Mouse (Mus musculus): ENCODE results near the gene Fat1.

Fat1 gene

DNA sequence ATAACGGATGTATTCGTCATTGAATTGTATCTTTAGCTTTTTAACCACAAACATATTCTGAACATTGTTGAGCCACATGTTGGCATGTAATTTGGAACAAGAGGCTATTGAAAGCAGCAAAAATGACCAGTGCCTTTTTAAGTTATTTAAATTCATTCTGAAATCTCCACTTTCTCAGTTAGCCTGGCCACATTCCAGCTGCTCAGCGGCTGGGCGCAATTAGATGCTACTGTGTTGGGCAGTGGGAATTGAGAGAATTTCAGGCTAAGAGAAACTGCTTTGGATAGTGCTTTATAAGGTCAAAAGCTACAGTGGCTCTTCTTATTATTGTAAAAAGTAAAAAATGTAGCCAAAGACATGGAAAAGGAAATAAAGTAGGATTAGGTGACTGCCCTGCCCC, 67.4 kb downstream of the Fat1 start:
- DNase-seq (ENCODE audit: low read depth, low spot score), result no peak

DNA sequence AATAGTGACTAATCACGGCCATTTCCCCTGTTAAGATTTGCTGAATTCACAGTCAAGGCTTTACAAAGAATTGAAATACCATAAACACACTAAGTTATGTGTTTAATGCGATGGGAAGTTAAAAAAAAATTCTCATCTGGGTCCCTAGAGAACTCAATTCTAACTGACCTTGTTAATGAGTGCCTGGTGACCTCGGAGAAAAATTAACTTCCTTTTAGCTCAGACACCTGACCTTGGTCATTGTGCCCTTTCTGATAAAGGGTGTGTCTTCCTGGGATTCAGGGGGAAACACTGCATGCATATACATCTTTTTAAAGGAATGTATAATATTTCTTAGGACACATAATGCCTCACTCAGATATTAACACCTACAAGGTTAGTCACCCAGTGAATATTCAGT, 68.8 kb downstream of the Fat1 start:
- DNase-seq (ENCODE audit: low read depth, low spot score), result no peak

DNA sequence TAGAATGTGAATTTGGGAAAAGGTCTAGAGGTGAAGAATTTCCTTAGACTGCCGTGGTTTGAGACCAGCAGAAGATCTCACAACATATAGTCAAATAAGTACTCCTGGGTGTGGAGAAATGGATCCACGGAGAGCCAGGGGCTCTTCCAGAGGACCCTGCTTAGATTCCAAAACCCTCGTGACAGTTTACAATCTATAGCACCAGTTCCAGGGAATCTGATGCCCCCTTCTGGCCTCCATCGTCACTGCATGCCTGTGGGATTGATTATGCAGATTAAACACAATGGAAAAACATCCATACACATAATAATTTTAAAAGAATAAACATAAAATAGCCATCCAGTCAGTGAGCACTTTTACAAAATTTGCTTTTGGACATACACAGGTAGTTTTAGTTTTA, 75.4 kb downstream of the Fat1 start:
- DNase-seq (ENCODE audit: low read depth, low spot score), result no peak

DNA sequence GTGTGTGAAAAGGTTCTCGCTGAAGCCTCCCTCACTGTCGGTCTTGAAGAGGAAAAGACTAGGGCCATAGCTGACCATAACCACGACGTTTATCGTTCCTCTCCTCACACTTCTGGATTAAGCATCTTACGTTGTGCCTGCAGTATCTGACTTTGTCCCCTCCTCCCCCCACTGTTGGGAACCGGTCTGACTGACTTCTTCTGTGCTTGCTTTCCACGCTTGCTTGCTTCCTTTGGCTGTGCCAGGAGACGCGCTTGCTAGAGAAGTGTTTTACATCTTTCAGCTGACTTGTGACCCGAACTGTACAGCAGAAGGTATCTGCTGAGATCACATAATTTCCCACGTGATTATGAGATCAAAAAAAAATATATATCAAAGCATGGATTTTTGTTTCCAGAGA, 76.5 kb downstream of the Fat1 start:
- DNase-seq (ENCODE audit: low read depth, low spot score), result no peak

DNA sequence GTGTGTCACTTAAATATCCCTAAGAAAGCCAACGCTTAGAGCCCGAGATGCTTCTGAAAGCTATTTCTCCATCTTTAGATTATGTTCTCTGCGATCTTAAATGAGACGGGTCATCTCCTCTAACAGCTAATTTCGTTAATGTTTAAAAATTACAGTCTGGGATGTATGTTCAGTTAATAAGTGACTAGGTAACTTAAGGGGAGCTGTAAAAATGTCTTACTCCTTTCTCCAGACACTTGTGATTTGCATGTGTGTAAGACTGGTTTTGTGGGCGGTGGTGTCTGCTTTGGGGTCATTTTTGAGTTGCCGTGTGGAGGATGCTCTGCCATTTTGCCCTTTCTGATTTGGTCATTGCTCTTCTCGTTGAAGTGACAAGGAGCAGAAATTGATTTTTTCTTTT, 78.6 kb downstream of the Fat1 start:
- no peak for DNase-seq (ENCODE audit: low read depth, low spot score)

DNA sequence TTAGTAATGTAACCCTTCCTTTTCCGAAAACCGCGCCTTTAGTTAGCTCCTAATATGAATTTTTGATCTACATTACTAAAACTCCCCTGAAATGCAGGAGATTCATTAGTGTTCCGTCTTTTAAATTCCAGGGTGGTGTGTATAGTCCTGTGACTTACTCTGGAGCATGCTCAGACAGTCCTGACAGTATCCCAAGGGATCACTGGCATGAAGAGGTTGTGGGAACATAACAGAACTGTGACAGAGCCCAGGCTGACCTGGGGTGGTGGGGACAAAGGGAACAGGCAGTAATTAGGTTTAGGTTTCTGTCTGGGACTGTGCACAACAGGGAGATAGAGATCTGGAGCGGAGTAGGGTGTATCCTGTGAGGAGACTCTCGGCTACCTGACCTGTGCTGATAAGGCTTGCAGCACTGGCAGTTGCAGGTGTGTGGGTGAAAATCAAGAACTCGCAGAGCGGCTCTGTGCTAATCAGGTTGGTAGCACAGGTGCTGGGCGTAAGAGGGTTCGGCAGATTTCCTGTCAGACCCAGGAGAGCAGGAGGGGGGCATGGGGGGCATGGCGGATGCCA, 79.3 kb downstream of the Fat1 start:
- DNase-seq (ENCODE audit: low read depth, low spot score), result no peak

DNA sequence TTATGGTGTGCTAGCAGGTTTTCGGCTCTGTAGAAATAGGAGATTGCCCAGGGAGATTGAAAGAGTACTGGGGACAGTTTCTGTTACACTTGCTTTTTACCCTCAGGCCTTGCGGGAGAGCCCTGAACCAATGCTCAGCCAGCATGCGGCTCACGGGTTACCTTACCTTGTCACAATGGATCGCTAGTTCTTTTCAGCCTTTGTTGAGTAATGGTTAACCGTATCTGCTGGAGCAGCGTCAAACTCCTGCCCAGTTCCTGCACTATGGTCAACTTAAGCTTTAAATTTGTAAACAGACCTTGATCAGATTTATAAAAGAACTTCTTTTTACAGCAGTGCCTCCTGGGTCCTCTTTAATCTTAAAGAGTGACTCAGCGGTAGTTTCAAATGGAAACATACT, 80.6 kb downstream of the Fat1 start:
- no peak for DNase-seq (ENCODE audit: low read depth, low spot score)

DNA sequence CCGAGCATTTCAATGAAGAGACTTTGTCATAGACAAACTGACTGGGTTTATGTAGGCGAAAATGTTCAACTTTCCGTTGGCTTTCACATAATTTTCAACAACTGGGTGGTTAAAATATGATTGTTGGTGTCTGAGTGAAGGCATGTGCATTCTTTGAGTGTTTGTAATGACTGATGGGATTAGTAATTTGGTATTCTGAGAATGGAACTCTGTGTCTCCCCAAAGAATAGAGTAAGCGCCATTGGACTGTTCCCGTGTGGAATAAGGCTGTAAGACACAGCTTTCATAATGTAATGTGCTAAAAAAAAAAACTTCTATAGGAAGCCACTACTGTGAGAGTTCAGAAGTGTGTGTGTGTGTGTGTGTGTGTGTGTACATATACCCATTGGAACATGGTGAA, 84.0 kb downstream of the Fat1 start:
- no peak for DNase-seq (ENCODE audit: low read depth, low spot score)

DNA sequence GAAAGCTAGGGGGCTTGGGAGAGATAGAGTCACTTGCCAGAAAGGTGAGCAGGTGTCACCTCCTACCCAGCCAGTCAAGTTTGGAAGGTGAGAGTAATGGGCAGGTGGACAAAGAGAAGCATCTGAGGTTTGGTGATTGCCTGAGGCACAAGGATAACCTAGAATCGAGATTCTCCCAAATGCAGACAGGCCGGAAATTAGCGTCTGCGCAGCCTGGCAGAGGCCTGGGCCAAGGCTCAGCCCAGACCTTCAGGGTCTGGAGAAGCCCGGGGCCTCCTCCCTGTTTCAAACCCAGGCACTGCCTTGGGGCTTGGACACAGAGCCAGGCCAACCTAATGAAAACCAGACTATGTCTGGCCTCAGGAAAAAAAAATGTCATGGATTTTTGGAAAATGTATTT, 85.9 kb downstream of the Fat1 start:
- DNase-seq (ENCODE audit: low read depth, low spot score), result no peak

DNA sequence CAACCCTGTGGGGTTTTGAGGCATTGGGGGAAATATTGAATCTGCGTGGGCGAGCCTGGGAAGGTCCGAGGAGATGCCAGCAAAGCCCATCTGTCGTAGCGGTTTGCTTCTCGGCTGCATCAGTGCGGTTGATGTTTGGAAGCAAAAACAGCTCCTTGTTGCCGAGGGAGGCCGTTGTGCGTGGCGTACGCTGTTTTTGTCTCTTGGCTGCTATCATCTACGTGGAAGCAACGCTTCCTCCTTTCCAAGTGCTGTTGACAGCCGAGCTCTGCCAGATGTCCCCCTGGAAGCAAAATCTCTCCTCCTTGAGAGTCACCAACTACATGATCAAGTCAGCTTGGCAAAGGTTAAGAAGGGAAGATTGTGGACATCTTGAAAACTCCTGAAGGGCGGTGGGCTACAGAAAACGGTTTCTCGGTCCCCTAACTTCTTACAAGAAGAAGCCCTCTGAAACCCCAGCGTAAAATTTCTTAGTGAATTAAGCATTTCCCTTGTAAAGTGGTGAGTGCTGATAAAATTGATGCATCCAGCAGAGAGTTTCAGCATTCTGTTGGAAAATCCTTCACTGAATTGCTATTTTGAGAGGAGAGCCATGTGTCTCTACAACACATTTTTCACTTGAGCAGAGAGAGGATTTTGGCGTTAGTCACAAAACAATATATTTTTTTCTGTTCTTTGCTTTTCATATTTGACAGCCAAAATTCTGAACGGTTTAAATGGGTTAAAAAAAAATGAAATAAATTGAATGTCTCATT, 86.8 kb downstream of the Fat1 start:
- DNase-seq (ENCODE audit: low read depth, low spot score), result no peak

DNA sequence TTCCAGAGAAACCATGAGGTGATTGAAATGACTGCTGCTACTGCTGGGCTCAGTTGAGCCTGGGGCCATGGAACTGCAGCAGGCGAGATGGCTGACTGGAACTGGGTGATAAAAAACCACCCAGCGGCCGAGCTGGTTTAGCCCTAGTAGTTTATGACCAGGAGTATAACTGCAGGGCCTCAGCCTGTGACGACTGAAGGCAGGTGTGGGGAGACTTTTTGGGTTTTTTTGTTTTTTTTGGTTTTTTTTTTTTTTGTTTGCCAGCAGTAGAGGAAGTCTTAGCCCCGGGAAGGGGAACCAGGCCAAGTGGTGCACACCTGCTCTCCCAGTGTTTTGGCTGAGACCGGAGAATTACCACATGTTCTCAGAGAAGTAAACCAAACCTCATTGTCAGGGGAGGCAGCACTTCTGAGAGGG, 92.8 kb downstream of the Fat1 start:
- DNase-seq (ENCODE audit: low read depth, low spot score), result peak; percentile 63

DNA sequence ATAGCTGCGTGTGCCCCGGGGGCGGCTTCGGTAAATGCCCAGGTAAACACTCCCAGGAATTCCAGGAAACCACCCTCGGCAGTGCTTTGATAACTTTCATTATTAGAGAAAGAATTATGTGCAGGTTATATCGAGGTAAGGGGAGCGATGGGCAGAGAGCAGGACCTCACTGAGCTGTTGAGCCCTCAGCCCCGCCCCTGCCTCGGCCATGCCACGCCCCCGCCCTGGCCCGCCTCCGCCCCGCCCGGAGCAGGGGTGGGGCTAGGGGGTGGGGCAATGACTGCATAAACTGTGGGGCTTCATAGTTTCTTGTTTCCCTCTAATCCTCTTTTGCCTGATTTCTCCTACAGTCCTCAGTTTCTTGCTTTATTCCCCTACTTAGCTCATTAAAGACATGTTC, 103.1 kb downstream of the Fat1 start:
- no peak for DNase-seq (ENCODE audit: low read depth, low spot score)

DNA sequence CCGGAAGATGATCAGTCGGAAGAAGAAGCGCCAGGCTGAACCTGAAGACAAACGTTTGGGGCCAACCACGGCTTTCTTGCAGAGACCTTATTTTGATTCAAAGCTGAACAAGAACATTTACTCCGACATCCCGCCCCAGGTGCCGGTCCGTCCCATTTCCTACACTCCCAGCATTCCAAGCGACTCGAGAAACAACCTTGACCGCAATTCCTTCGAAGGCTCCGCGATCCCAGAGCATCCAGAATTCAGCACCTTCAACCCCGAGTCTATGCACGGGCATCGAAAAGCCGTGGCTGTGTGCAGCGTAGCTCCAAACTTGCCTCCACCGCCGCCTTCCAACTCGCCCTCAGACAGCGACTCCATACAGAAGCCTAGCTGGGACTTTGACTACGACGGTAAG, 108.9 kb downstream of the Fat1 start:
- no peak for DNase-seq (ENCODE audit: low read depth, low spot score)

DNA sequence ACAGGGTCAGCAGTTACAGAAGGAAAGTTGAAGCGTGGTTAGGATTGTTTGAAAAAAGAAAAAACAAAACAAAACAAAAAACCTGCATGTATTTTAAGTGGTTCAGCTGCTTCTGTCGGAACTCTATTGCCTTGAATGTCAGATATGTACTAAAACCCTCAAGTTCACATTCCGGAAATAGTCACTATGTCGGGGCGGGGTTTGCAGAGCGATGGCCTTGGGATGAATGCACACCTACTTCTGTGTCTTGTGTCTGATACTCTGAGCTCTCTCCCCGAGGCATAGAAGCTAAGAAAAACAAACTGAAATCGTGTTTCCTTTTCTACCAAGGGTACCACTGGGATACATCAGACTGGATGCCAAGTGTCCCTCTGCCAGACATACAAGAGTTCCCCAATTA, 115.2 kb downstream of the Fat1 start:
- no peak for DNase-seq (ENCODE audit: low read depth, low spot score)

DNA sequence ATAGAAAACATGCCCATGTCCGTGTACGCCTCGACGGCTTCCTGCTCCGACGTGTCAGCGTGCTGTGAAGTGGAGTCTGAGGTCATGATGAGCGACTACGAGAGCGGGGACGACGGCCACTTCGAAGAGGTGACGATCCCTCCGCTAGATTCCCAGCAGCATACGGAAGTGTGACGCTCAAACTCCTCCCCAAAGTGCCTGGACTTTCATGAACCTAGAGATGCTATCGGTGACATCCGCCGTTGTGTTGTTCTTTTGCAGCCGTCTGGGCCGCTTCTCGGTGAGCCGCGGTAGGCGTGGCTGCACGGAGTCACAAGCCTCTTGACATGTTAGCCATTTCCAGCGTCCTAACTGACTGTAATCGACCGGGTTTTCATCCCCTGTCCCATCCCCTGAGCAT, 116.0 kb downstream of the Fat1 start:
- no peak for DNase-seq (ENCODE audit: low read depth, low spot score)

DNA sequence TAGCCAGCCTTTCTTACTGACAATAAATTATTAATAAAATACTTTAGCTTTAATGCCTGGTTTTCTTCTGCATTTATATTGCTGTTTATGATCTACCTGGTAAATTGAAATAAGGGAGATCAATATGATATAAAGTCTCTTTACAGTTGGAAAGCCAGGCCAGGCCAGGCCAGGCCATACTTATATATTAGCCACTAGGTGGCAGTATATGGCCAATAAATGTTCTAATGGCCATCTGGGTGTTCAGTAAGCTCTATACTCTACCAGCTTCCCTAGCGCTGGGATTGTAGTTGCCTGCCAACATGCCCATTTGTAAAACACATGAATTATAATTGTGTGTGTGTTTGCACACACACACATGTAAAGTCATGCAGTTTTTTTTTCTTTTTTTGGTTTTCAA, 117.0 kb downstream of the Fat1 start:
- peak; percentile 24 for DNase-seq (ENCODE audit: low read depth, low spot score)

DNA sequence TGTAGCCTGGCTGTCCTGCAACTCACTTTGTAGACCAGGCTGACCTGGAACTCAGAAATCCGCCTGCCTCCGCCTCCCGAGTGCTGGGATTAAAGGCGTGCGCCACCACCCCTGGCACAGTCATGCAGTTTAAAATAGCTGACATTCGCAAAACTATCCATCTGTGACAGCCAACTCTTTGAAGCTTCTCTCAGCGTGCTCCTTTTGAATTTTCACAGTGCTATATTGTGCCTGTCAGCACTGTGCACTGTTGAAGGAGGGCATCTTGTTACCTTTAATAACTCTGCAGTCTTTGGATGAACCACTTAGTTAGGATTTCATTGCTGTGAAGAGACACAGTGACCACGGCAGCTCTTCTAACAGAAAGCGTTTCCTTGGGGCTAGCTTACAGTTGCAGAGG, 117.4 kb downstream of the Fat1 start:
- no peak for DNase-seq (ENCODE audit: low read depth, low spot score)

DNA sequence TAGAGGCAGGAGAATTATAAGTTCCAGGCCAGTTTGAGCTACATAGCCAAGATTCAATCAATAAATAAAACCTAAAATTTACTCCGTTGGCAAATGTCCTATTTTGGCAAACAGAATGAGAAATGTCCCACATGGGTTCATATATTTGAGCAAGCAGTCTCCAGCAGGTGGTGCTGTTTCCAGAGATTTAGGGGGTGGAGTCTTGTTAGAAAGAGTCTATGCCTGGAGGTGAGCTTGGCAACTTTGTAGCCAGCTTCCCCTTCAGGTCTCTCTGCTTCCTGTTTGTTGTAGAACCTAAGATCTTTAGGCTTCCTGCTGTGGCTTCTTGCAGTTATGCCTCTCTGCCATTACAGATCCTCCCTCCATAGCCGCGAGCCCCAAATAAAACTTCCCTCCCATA, 120.3 kb downstream of the Fat1 start:
- DNase-seq (ENCODE audit: low read depth, low spot score), result no peak

DNA sequence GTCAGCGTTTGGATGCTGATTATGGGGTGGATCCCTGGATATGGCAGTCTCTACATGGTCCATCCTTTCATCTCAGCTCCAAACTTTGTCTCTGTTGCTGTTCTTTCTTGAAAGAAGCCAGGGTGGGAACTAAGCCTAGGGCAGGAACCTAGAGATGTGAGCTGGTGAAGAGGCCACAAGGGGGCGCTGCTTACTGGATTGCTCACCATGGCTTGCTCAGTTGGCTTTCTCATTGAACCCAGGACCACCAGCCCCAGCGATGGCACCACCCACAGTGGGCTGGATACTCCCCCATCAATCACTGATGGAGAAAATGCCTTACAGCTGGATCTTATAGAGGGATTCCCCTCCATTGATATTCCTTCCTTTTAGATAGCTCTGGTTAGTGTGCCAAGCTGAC, 121.6 kb downstream of the Fat1 start:
- DNase-seq (ENCODE audit: low read depth, low spot score), result no peak

DNA sequence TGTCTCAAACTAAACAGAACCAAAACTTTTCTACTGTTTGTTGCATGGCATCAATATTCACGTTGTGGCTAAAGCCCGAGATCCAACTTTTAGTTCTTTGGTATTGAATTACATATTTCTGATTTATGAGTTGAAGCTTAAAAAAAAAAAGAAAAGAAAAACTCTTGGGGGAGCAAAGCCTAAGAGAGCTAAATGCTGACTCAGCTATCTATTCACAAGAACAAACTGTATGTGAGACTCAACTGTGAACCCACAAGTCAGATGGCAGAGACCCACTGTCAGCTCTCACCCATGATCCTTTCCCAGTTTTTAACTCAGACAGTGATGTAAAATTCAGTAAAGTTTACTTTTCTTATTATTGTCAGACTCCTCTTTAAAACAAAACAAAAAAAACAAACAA, 124.8 kb downstream of the Fat1 start:
- no peak for DNase-seq (ENCODE audit: low read depth, low spot score)

DNA sequence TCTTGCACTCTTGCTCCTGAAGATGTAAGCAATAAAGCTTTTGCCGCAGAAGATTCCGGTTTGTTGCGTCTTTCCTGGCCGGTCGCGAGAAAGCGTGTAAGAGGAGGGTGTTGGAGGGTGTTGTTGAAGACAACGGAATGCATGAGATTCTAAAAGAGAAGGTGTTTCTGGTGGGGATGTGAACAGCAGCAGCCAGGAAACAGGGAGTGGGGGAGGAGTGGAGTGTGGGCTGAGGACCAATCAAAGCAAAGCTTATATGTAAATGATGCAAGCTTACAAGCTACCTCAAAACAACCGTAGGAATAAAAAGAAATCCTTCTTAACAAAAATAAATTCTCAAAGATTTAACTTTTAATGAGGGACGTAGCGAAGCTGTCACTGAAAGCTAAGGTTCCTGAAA, 127.1 kb downstream of the Fat1 start:
- DNase-seq (ENCODE audit: low read depth, low spot score), result no peak

DNA sequence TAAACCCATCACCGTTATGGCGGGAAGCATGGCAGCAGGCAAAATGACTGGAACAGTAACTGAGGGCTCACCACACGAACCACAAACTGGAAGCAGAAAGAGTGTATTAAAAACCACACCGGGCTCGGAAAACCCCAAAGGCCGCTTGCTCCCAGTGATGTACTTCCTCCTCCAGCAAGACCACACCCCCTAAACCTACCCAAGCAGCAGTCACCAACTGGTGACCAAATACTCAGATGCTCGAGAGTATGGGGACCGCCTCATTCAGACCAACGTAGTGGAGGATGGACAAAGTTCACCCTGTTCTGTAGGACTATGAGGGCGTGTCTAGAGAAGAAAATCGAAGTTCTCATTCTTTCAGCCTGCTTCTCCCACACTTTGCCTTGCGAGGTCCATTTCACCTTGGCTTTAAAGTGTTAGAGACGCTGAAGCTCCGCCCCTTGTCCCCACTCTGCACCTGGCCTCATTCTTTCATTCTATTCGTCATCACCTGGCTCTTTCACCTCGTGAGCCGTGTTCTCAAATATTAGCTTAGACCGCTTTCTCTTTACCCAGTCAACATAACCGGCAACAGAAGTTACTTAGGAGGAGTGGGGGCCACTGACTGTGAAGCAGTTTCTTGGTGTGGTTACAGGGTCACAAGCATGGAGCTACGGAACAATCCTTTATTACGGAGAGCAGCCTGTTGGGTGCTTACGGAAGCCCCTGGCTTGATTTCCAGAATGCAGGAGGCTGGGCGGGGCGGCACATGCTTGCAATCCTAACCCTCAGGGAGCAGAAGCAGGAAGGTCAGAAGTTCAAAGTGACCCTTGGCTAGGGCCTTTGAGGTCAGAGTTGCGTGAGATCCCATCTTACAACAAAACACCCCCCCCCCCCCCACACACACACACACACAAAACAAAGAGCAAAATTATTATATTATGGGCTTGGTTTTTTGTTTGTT, 128.0 kb downstream of the Fat1 start:
- no peak for DNase-seq (ENCODE audit: low read depth, low spot score)
